Mouse (Mus musculus) testis, adult 2 months (tissue): ENCODE measurements at regions not wholly inside any gene's neighbourhood (a gene's known extent, or its start where the extent isn't known, plus 50 kb on each side); places are given as distances from the start of the nearest gene placed in this dataset.

Experiments used
- CTCF ChIP-seq: fragments of 200-500 bp; IDR thresholded peaks from 2 replicates; pipeline ENCODE4 v1.5.1; 2012; ENCODE audit warnings: low read depth, mild to moderate bottlenecking, inconsistent platforms, low read length, moderate library complexity; ENCODE audit not compliant: control insufficient read depth, insufficient read depth, insufficient replicate concordance
- POLR2A ChIP-seq: fragments of 200-500 bp; IDR thresholded peaks from 2 replicates; pipeline ENCODE4 v1.6.1; 2012; ENCODE audit warnings: low read depth, mild to moderate bottlenecking, inconsistent platforms, low read length, moderate library complexity; ENCODE audit not compliant: control insufficient read depth

DNA sequence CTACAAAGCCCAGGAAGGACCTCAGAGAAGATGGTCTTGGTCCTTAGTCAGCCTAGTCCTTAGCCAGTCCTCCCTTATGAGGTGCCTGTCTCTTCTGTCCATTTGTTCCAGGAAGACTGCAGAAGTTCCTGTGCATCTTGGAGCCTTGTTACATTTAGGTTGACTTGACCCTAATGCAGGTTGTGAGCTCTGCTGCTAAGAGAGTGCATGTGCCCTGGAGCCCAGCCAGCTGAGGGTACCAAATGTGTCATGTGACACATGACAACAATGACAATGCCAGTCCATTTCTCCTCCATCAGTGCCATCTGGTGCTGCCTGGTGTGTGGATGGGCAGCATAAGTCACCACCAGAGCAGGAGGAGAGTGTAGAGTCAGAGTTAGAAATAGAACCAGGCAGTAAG lies 61.7 kb upstream of the Gm12830 start:
- TF ChIP-seq CTCF (no peak), POLR2A (no peak)
